Mouse (Mus musculus) olfactory bulb, adult 2 months (tissue): ENCODE measurements around the gene Fbxl14.

Experiments
- CTCF ChIP-seq: fragments of 200-500 bp; IDR thresholded peaks from 2 replicates; pipeline ENCODE4 v1.5.1; 2012; ENCODE audit warnings: low read depth, mild to moderate bottlenecking, low read length, moderate library complexity; ENCODE audit not compliant: insufficient read depth
- POLR2A ChIP-seq: fragments of 200-500 bp; IDR thresholded peaks from 2 replicates; pipeline ENCODE4 v1.6.1; 2012; ENCODE audit warnings: mild to moderate bottlenecking, low read depth, low read length, moderate library complexity; ENCODE audit not compliant: insufficient read depth

DNA sequence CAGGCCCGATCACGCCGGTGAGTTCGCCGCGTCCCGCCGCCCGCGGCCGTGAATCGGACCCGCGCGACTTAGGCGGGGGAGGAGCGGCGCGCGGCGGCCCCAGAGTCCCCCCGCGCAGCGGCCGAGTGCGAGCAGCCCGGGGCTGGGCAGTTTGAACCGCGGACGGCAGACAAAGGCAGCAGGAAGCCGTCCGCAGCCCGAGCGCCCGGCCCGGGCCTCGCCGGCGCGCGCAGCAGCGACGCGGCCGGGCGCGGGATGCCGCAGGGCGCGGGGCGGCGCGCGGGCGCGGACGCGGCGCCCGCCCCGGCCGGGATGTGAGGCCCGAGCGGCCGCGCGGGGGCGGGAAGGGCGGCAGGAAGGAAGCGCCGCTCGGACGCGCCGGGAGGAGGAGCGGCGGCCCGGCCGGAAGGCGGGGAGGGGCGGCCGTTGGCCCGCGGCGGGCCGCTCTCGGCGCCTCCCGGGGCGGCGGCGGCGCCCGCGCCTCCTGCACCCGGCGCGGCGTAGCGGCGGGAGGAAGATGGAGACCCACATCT lies at the start of gene Fbxl14:
- peak; percentile 50 for TF ChIP-seq POLR2A
- no peak for TF ChIP-seq CTCF
